Mouse (Mus musculus) thymus, adult 18-20 months (tissue): Measurements from ENCODE around the gene Adam33.

Source experiments
- DNase-seq, 2 experiments: peaks; one replicate each; pipeline ENCODE4 v3.0.0; 2022; ENCODE audit warnings: mixed read lengths in 2 of 2

The Adam33 gene

DNA sequence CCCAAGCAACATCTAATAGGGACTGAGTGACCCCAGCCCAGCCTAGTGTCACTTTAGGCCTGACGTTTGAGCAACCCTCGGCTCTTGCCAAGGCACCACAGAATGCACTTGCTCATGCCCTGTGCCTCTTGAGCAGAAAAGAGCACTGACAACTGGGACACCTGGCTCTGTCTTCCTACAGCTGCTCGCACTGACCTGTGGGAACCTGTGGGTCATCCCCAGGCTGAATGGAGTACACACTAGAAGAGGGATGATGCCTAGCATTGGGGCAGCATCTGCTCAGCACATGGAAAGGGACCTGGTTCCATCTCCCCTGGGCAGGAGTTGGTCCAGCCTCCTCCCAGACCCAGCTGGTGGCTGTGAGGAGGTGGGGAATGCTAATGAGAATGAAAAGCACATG, 36.7 kb downstream of the Adam33 start:
- DNase-seq = no peak

DNA sequence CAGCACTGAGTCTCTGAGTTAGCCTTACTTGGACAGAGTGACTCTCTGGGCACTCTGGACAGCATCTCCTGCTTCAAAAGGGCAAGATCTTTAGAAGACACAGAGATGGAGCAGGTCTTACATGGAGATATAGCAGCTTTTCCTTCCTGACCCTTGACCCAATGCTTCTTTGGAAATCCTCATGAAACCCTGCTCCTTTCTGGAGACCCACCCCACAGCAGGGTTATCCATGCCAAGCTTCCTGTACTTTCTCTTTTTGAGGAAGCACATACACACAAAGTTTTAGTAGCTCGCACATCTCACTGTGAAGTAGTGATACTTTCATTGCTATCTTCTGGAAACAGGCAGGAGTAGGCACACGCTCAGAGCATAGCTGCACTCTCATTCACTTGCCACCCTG, 38.4 kb downstream of the Adam33 start:
- no peak for DNase-seq

DNA sequence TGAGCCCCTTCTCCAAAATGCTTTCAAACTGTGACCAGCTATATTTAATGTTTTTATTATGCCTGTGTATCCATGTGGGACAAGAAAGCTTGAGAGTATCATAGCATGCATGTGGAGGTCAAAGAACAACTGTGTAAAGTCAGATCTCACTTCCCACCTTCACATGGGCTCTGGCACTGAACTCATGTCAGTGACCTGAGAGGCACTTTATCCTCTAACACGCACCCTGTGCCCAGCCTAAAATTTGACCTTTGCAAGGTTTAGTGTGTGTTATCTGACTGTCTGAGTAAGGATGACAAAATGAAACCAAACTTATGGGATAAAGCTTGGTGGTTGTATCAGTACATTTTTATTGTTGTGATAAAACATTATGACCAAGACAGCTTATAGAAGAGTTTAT, 53.0 kb downstream of the Adam33 start:
- no peak for DNase-seq

DNA sequence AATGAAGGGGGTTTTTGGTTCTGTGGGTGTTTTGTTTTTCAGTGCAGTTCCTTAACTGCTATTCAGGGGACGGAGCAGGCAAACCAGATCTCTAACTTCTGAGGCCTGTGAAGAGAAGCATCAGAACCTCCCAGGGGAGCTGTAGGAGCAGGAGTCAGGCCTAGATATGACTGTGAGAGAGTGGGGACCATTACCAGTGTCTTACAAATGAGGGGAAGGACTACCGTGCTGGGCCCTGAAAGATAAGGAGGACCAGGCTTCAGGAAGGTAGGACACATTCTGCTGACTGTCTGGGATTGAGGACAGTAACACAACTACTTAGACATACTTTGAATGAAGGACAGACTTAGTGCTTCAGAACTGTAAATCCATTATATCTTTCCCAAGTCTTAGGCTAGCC, 54.5 kb downstream of the Adam33 start:
- DNase-seq = no peak
